Mouse (Mus musculus): ENCODE data around the gene Plekhg6.

- TF ChIP-seq POLR2A (IDR thresholded peaks at IDR 0.05; ENCODE audit: extremely low read depth, insufficient read depth, low read length), result no peak
- no peak for TF ChIP-seq CTCF (IDR thresholded peaks at IDR 0.05; ENCODE audit: low read depth, low read length)
Observed at GRCm38 (mm10) chr6:125422051-125422822, 41.6 kb upstream of the Plekhg6 start.
